Mouse (Mus musculus) thymus, postnatal 10 days (tissue): ENCODE results near the gene Rnf157.
"Not testable (repeated sequence)": the region's sequence is repeated elsewhere in the genome, so short reads cannot be mapped to it uniquely, and the experiment has no call there.

Source experiments
- DNase-seq, 2 experiments: peaks; one replicate each; pipeline ENCODE4 v3.0.0; 2021; ENCODE audit warnings: low spot score in 2 of 2

Gene Rnf157

DNA sequence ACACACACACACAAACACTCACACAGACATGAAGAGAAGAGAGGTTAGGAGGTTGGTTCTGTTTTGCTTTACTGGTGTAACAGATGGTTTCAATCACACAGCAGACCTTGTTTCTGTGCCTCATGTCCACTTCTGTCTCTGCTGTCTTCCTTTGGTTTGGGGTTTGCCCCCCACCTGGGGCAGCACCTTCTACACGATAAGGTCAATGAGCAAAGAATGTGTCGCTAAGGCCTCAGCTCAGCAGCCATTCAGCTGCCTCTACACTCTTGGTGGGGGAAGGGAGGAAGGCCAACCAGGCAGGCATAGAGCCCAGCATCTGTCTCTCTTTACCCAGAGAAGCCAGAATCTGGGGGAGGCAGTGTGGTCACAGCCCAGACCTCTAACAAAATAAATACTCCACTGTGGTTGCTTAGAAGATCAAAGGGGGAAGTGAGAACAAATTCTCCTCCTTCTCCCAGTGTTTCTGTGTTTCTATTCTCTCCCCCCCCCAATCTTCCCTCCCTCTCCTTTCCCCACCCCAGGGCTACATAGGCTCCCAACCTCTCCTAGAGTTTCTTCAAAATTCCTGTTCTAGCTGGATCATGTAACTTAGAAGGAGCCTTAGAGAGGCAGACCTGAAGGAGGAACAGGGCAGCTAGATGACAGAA is 5.5 kb upstream of the Rnf157 start:
- no peak for DNase-seq

DNA sequence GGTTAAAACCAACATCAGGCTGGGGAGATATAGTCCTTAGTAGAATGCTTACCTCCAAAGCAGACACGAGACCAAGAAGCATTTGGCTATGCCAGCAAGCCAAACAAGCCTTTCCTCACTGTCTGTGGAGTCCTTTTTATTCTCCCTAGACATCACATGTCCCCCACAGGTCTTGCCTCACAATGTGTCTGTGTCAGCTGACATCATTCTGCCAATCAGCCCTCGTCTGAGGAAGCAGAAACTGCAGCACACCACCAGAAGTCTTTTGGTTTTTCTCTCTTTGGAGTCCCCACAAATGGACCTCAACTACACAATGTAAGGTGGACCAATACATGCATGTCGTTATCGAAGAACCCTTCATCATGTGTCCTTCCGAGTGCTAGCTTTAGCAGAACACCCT is 4.2 kb upstream of the Rnf157 start:
- no peak for DNase-seq

DNA sequence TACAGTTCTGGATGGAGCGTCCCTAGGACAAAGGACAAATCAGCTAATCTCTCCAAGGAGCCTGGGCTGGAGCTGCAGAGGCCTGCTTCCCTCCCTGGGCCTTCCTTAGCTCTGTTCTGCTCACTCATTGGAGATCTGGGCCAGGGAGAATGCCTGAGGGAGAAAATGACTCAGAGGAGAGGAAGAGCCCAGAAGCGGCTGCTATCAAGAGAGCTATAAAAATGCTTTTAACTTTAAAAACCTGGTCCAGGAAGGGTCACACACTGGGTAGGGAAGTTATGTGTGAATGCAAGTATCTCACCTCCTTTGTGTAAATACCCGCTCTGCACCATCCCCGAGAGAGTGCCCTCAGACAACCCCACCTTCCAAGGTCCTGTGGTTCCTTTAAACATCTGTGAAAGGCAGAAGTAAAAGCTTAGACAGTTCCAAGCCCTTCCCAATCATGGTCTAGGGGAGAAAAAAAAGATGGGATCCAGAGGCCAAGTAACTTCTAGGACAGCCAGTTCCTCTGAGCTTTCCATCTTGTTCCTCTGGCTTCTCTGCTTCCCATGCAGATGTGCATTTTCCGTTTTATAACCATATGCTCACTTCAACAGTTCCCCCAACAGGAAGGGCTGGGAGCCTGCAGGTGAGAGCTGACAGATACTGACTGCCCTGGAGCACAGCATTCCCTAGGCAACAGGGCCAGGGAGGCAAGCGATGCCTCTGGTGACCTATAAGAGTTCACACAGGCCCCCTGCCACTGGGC is 3.5 kb upstream of the Rnf157 start:
- DNase-seq: no peak

DNA sequence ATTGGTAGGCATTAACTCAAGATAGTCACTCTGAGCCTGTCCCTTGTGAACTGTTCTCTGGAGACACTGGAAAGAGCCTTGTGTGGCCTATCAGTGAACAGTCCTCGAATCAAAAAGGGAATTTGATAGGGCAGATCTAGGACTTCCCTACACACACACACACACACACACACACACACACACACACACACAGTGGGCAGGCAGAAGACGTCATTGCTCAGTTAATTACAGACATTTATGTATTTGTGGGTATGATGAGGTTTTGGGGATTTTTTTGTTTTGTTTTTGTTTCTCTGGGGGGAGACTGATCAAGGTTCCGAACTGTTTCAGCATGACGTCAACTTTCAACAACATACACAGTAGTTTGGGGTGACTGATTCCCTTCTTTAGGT is 795 bp upstream of the Rnf157 start:
- no peak for DNase-seq

DNA sequence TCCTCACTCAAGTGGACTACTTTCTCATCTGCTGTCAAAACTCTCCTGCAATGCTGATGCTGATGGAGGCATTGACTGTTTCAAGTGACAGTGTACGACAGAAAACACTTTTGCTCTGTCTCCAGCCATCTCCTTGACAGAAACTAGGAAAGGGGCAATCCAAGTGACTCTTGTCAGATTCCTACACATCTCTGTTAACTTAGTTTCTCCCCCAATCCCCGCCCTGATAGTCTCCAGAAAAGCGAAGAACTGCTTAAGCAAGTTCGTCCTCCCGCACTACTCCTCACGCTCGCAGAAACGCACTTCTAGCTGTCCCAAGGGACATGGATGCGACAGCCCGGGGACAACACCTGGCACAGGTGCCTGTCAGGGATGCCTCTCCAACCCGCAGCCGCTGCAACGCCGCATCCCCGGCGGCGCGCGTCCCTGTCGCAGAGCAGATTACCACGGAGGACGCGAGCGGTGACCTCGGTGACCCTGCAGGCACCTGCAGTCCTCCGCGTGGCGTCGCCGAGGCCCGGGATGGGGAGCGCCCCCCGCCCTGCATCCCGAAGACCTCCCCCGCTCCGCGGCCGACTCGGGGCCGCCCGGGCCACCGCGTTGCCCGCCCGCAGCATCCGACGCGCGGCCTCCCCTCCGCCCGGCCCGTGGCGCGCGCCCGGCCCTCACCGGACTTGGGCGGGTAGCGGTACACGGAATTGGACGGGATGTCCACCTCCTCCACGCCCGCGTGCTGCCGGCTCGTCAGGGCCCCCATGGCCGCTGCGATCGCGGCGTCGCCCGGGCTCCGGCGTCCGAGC is 604 bp downstream of the Rnf157 start:
- peak; percentile 15 to 35 for DNase-seq

DNA sequence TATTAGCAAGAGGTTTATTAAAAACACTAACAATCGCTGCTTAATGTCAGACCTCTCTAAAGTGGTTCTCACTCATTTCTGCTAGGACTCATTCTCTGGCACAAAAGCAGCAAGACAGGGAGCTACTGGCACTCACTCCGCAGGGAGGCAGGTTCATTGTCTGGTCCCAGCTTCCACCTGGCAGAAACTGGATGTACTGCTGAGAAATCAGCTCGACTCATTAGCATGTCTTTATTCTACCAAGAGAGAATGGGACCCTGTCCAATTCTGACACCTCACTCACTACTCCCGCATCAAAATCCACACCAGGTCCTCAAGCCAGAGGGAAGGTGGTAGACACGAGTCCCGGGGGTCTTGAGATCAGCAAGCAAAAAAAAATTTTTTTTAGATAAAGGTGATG is 1.2 kb downstream of the Rnf157 start:
- no peak for DNase-seq

DNA sequence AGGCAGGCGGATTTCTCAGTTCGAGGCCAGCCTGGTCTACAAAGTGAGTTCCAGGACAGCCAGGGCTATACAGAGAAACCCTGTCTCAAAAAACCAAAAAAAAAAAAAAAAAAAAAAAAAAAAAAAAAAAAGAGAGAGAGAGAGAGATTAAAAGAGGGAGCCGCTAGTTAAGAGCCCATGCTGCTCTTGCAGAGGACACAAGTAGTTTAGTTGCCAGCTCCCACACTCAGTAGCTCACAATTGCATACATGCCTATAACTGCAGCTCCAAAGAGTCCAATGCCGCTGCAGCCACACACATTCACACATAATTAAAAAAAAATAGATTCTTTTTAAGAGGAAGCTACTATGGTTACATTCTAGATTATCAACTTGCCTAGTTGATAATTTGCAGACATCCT is 2.4 kb downstream of the Rnf157 start:
- DNase-seq: not testable (repeated sequence)

DNA sequence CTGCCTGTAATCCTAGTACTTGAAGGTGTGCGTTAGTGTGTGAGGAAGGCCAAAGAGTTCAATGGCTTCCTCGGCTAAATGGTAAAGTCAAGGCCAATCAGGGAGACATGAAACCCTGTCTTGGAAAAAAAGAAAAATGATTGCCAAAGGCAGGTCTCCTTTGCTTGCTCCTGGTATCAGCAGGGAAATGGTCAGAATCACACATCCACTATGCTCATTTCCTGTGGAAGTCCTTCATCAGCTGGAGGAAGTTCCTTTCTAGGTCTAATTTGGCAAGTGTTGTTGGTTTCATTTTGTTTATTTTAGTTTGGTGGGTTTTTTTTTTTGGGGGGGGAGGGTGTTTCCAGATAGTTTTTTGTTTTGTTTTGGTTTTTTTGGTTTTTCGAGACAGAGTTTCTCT is 3.8 kb downstream of the Rnf157 start:
- DNase-seq: no peak

DNA sequence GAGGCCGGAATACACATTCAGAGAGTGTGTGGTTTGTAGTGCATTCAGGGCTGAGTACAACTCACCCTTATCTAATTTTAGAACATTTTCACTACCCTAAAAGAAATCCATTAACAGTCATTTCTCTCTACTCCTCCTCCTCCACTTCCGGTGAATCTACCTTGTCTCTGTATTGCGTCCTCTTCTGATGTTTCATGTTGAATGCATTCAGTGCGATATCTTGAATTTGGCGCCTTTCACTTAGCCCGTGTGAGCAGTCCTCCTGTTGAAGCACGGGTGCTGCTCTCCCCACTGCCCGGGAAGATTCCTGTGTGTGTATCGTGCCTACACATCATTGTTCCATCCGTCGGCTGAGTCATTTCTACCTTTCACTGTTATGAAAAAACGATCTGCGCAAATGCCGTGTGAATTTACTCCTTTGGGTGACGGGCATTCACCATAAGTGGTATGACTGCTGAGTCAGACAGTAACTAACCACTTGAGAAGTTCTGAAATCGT is 6.6 kb downstream of the Rnf157 start:
- DNase-seq: no peak

DNA sequence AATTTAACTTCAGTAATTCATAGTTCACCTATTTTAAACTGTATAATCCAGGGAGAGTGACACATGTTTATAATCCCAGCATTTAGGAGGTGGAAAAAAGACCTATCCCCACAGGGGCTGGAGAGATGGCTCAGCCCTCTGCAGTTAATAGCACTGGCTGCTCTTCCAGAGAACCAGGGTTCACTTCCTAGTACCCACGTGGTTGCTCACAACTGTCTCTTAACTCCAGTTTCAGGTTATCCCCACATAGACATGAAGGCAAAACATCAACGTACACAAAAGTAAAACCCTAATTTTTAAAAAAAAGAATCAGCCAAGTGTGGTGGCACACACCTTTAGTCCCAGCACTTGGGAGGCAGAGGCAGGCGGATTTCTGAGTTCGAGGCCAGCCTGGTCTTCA is 7.2 kb downstream of the Rnf157 start:
- no peak for DNase-seq

DNA sequence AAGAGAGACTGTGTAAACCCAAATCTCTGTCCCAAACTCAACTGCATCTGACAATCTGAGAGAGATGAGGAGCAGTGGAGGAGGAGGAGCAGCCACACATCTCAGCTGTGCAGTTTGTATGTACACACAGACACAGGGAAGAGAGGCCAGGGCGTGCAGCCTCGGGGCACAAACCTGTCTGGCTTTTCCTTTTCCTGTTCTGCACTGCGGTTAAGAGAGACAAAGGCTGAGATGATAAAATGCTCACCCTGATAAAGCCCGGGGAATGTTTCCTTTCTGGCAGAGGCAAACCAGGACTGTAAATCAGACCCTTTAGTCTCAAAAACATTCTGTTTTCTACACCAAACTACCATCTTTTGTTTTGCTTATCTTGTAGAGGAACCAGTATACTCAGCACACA is 12.3 kb downstream of the Rnf157 start:
- no peak for DNase-seq

DNA sequence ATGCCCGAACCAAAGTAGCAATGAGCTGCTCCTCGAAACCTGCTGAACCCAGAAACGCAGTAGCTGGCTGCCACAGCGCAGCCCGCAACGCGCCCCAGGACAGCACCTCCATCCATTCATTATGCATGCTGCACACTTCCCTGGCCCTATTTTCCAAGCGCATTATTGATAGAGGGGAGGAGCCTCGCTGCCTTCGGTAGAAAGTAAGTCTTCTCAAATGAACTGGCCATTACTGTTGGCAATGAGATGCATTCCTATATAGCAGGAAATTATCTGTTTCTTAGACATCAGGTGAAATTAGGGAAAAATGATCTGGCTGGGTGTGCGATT is 14.5 kb downstream of the Rnf157 start:
- DNase-seq: no peak

DNA sequence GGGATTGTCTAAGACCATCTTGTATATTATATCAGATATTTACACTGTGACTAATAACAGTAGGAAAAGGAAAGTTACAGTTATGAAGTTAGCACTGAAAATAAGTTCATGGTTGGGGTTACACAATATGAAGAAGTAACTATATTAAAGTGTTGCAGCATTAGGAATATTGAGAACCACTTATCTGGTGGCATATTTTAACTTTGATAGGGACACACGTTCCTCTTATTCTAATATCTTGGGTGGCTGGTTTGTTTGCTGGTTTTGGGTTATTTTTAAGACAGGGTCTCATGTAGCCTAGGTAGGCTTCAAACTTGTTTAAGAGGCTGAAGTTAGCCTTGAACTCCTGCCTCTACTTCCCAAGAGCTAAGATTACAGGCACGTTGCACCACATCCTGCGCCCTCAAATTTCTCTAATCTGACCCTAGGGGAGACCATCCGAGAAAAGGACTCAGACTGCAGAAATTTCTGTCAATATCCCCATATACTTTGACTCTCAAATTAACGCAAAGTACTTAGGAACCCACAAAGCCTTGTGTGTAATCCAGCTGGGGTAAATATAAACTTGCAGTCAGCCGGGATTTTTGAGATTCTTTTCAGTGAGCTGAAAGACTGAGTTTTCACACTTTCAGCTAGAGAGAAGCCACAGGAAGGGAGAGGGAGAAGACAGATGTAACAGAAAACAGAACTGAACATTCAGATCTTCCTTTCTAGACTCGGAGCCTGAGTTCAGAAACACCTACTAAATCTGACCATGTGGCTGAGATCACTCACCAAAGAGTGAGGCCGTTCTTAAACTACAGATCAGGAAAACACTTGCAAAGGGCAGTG is 15.1 kb downstream of the Rnf157 start:
- DNase-seq: no peak

DNA sequence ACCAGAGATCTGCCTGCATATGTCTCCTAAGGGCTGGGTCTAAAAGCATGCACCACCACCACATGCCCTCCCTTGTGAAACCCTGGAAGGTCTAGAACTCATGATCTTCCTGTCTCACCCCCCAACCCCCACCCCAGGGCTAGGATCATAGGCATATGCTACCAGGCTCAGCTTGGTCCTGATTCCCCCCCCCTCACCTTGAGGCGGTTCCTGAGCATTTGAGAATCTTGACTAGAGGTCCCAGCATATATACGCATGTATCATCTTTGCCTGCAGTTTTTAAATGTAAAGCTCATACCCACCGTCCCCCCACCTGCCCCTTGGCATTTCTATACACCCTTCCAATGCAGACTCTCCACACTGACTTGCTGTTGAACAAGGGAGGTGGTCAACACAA is 15.9 kb downstream of the Rnf157 start:
- DNase-seq: no peak

DNA sequence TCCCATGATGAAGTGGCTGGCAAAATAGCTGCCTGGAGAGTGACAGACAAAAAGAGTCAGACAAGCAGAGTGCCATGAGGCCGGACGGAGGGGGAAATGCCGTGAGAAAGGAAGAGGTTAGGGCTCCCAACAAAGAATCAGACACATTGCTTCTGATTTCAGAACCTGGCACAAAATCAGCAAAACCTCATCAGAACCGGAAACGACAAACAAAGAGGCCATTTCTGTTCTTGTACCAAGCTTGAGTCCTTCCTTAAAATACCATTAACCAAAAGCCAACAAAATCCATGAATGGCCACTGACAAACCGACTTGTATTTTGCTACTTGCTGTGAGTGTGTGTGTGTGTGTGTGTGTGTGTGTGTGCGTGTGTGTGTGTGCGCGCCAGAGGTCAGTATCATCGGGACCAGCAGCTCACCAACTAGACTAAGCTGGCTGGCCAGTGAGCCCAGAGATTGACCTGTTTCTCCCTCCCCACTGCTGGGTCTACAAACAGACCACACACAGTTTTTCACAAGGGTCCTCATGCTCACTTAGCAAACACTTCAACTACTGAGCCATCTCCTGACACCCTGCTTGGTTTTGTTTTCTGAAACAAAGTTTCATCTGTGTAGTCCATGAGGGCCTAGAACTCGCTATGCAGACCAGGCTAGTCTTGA is 16.4 kb downstream of the Rnf157 start:
- DNase-seq: no peak

DNA sequence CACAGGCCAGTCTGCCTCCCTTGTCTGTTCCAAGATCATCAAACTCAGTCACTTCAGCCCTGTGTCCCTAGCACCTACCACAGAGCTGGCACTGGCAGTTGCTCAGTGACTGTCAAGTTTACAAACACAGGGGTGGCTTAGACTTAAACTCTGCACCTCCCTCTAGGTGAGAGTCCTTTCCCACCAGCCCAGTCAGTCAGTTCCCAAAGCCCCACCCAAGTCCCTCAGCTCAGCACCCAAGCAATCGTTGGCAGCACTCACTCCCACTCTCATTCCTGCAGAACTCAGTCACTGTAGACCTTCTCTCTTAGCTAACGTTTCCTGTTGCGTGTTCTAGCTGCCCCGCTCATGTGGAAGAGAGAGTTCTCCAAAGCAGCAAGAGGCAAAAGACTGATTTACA is 18.1 kb downstream of the Rnf157 start:
- no peak for DNase-seq

DNA sequence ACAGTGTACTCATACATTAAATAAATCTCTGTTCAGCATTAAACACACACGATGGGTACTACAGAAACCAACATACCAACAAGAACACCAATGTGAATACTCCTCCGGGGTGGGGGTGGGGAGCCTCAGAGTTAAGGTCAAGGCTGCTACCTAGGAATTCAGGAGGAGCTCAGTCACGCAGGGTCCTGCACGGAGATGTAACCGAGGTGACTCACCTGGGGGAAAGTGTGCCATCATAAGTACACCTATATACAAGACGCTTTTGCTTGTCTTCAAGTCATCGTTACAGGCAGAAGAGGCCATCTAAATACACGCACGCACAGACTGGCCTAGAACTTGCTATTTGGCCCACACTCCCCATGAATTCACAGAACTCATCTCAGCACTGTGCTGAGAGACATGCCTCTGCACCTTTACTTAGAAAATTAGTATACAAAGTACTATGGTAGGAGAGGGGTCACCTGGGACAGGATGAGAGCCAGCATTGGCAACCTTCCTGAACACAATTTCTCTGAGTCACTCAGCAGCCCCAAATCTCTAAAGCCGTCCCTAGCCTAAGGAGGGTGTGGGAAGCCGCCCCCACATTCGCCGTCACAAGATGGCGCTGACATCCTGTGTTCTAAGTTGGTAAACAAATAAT is 23.9 kb downstream of the Rnf157 start:
- peak; percentile 33 to 39 for DNase-seq

DNA sequence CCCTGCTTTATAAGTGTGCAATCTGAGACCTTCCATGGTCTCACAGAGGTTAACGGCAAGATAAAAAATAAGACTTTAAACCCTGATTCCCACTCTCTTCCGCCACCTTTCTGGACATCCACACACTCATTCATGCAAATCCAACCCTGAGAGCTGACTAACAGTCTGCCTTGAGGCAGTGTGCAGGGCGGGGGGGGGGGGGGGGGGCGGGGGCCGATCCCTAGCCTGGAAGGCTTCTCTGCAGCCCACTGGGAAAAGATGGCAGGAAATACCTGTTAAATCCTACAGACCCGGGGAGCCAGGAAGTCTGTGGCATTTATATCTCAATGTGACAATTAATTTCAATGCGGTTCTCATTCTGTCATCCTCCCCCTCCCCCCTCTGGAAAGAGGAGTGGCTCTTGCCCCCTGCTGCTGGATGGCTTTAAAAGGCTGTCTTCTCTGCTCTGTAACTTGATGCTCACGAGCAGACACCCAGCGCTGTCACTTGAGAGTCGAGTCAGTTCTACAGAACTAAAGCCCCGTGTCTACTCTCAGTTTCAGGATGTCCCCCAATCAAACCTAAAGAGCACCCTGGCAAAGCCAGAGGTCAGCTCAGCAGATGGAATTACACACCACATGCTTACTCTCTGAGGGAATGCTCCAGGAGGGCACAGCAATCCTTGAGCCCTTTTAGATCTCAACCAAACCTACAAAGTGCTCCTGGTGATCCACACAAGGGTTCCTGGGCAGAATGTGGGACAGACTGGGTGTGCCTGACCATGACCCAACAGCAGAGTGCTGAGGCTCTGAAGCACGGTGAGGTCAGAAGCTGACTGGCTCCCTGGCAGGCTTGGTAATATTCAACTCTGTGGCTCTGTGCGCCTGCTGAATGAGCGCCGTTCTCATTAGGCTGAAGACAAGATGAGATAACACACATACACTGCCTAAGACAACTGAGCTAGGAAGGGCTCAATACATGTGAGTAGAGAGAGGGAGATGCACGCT is 25.5 kb downstream of the Rnf157 start:
- no peak for DNase-seq

DNA sequence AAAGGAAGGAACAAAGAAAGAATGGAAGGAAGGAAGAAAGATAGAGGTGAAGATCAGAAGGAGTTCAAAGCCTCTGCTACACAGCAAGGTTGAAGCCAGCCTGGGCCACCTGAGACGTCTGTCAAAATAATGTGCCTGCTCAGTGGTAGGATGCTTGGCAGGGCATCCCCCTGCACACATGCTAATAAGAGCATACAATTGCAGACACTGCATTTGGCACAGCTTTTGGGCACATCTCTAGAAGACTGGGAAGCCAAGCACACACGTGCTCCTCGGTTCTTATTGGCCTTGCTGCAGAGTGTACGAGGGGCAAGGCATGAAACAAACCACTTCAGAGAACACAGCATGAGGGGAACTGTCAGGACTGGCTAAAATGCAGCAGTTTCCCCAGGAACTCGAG is 26.8 kb downstream of the Rnf157 start:
- DNase-seq: no peak

DNA sequence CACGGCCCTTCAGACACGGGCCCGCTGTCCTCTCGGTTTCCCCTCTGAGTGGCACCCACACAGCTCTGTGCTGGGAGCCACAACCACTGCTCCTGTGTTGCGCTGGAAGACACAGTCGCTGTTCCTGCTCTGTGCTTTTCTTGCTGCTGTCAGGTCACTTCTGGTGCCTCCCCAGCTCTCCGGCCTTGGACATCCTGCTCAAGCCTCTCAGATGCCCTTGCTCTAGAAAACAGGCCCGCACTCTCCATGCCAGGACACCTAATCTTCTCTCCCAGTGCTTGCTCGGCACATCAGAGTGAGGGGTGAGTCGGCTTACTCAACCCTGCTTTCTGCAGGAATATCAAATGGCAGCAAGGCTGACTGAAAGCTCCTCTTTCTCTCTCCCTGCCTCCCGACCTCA is 28.7 kb downstream of the Rnf157 start:
- DNase-seq: no peak
